Mouse (Mus musculus): ENCODE data around the gene Phf20.
"Not testable (repeated sequence)": the region's sequence is repeated elsewhere in the genome, so short reads cannot be mapped to it uniquely, and the experiment has no call there.

The Phf20 gene

GRCm38 (mm10) chr2:156199944-156200343 lies 3.7 kb downstream of the Phf20 start:
- DNase-seq (ENCODE audit: low spot score) = no peak

GRCm38 (mm10) chr2:156201486-156201885 lies 5.2 kb downstream of the Phf20 start:
- no peak for DNase-seq (ENCODE audit: low spot score)

DNA sequence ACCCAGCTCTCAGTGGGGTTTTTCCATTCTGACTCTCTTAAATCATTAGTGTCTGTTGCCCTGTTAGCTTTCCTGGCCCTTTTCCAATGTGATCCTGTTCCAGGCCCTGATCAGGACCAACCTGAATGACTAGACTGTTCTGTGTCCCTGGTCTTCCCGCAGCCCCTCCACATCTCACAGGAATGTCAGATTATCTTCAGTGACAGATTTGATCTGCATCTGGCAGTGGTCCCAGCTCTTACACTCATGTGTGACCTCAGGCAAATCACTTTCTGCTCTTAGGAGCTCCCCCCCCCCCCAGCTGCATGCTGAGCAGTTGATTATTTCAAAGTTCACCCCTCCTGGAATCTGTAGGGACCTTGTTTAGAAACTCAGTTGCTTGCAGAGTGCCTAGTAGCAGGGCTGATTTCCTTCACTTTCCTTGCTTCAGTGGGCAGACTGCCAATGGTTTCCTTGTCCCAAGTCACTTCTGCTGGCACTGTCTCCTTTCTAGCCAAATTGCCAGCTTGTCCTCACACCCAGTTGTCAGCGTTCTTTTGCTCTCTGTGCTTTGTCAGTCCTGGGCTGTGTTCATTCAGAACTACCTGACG lies 6.7 kb downstream of the Phf20 start:
- DNase-seq (ENCODE audit: low spot score) = no peak

GRCm38 (mm10) chr2:156203917-156204316 lies 7.7 kb downstream of the Phf20 start:
- DNase-seq (ENCODE audit: low spot score) = peak; percentile 46

GRCm38 (mm10) chr2:156217786-156218185 lies 21.5 kb downstream of the Phf20 start:
- no peak for DNase-seq (ENCODE audit: low spot score)

GRCm38 (mm10) chr2:156222100-156222499 lies 25.8 kb downstream of the Phf20 start:
- DNase-seq (ENCODE audit: low spot score) = no peak

GRCm38 (mm10) chr2:156224043-156224442 lies 27.8 kb downstream of the Phf20 start:
- DNase-seq (ENCODE audit: low spot score) = no peak

- no peak for DNase-seq (ENCODE audit: low spot score)
These were observed 31.4 kb downstream of the Phf20 start for GRCm38 (mm10) chr2:156227689-156228088.

DNA sequence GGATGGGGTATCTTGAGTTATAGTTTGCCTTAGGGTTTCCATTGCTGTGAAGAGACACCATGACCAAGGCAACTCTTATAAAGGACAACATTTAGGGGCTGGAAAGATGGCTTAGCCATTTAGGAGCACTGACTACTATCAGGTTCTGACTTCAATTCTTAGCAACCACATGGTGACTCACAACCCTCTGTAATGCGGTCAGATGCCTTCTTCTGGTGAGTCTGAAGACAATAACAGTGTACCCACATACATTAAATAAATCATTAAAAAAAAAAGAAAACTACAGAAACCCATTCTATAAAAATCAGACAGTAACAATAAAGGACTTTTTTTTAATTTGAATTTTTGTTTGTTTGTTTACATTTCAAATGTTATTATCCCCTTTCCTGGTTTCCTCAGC lies 32.9 kb downstream of the Phf20 start:
- DNase-seq (ENCODE audit: low spot score) = no peak

DNA sequence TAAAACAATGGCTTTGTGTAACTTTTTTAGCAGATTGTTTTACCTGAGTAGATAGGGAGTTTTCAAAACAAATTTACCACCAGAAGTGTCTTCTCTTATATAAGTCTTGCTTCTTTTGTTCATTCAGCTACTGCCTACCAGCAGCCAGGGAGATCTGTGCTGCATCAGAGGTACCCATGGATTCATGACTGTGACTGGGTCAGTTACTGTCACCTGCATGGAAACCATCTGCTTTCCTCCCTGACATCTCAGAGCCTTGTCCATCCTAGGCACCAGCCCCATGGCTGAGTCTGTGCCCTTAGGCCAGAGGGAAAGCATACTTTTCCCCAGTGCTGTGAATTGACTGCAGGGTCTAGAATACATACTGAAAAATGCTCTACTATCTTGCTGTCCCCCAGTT lies 35.1 kb downstream of the Phf20 start:
- DNase-seq (ENCODE audit: low spot score) = no peak

DNA sequence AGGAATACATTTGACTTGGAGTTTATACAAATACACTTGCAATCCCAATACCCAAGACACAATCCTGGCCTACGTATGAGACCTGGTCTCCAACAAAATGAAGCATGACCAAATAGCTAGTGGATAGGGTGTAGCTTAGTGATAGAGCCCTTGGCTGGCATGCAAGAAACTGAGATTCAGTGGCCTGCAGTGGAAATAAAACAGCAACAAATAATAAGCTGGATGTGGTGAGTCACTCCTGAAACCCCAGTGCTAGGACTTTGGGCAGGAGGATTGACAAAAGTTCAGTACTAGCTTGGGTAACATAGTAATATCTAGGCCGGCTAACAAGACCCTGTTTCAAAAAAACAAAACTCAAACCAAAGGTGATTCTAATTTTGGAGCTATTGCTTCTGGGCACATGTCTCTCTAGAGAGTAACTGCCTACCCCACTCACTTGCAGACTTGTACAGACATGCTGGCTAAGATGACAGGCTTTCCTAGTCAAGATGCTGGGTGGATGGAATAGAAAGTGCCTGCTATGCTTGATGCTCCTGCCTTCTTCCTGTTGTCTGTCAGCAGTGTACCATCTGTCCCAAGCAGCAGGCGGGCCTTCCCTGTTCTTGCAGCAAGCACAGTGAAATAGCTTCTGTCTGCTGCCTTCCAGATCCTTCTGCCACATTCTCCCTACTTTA lies 37.1 kb downstream of the Phf20 start:
- DNase-seq (ENCODE audit: low spot score) = no peak

DNA sequence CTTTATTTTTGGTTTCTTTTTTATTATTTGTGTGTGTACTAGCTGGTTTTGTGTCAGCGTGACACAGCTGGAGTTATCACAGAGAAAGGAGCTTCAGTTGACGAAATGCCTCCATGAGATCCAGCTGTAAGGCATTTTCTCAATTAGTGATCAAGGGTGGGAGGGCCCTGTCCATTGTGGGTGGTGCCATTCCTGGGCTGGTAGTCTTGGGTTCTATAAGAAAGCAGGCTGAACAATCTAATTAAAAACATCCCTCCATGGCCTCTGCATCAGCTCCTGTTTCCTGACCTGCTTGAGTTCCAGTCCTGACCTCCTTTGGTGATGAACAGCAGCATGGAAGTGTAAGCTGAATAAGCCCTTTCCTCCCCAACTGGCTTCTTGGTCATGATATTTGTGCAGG lies 37.8 kb downstream of the Phf20 start:
- not testable (repeated sequence) for DNase-seq (ENCODE audit: low spot score)

DNA sequence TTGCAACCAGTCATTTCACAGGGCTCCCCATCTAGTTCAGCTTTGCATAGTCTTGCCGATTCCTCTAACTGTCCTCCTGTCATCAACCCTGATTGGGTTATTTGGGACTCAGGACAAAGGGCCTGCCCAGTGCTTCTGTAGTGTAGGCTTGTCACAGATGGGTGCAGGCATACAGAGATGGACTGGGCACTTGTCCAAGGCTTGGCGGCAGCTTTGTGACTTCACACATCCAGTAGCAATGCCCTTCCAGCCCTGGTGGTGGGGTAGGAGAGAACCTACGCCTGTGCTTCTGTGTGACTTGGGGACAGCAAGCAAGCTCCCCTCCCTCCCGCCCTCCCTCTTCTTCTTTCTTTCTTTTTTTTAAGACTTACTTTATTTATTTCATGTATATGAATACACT lies 39.6 kb downstream of the Phf20 start:
- DNase-seq (ENCODE audit: low spot score) = no peak

DNA sequence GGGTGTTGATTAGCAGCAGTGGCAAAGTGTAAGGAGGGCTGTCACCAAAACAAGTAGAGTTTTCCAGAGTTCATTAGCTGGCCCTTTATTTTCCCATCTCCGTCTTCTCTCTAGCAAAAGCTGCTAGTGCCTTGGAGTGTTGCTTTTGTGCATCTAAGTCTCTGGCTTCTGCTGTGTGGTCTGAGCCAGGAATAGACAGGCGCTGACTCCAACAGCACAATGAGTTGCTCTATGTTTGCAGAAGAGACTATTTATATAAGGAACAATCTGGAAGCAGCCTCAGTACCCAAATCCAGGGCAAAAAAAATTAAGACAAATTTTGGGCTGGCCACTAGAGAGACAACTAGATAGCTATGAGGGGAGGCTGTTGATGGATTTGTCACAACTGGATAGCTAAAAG lies 45.4 kb downstream of the Phf20 start:
- DNase-seq (ENCODE audit: low spot score) = no peak

- DNase-seq (ENCODE audit: low spot score) = no peak
These were observed 46.7 kb downstream of the Phf20 start for GRCm38 (mm10) chr2:156243011-156243410.

DNA sequence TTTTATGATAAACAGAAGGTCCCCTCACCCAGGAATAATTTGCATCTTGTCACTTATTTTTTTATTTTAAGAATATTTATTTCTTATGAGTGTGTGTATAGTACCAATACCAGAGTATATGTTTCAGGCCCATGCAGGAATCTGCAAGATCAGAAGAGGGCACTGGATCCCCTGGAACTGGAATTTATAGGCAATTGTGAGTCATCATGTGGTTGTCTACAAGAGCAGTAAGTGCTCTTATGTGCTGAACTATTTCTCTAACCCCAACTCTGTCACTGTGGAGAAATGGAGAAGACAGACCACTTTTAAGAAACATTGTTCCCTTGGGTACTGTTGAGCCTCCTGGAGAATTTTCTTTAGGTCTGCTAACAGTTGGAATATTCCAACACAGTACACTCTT lies 51.3 kb downstream of the Phf20 start:
- DNase-seq (ENCODE audit: low spot score) = no peak

DNA sequence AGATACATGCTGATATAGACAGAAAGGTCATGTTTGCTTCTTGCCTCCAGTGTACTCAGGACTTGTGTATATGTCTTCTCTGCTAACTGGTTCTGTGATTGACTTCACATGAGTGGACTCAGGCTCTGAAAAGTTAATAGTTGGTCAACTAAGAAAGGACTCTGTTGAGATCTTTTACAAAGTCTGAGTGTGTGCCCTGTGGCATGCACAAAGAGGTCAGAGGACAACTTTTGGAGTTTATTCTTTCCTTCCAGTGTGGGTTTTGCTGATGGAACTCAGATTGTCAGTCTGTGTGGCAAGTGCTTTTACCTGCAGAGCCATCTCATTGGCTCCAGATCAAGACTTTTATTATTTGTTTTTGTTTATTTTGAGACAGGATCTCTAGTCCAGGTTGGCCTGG lies 54.5 kb downstream of the Phf20 start:
- DNase-seq (ENCODE audit: low spot score) = no peak

GRCm38 (mm10) chr2:156251291-156251690 lies 55.0 kb downstream of the Phf20 start:
- DNase-seq (ENCODE audit: low spot score) = no peak

DNA sequence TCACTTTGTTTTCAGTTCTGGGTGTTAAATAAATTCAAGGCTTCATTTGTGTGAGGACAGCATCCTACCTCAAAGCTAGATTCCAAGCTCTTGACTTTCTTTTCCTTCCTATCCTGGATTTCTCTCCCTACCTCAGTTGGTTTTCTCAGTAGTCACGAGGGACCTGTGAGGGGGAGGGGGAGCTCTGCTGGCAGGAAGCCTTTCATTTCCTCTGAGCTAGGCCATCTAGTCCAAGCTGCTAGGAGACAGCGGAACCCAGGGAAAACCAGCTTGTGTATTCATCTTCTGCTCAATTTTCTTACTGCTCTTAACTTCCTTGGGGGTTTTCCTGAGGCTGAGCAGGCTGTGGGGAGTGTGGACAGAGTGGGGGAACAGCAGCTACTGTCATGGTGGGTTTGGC lies 60.8 kb downstream of the Phf20 start:
- peak; percentile 52 for DNase-seq (ENCODE audit: low spot score)

DNA sequence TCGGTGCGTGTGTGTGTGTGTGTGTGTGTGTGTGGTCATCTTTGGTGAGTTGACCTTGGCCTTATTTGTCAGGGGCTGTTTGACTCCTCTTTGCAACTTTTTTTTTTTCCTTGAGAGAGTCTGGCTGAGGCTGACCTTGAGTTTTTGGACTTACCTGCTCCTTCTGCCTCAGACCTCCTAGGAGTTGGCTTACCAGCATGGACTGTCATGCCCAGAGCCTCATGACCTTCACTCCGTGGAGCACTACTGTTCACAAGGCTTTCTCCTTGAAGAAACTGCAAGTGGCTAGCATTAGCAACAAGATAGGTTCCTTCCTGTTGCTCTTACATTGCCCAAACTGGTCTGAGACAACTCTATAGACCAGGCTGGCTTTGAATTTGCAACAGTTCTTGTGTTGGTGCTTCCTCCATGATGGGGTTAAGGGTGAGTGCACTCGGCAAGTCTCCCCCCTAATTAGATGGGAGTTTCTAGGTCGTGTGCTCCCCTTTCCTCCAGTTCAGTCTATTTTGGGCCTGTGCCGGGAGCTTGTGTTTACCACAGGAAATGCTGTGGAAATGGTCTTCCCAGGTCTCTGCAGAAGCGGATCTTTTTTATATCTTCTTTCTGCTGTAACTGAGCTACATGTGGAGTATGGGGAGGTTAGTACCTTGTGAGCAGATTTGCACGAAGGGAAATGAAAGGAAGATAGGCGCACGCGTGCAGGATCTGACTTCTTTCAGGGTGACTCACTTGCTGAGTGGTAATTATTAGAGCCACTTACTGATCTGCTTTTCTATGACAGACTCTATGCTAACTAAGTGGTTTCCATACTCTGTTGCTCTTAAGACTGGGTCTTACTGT lies 61.9 kb downstream of the Phf20 start:
- no peak for DNase-seq (ENCODE audit: low spot score)

DNA sequence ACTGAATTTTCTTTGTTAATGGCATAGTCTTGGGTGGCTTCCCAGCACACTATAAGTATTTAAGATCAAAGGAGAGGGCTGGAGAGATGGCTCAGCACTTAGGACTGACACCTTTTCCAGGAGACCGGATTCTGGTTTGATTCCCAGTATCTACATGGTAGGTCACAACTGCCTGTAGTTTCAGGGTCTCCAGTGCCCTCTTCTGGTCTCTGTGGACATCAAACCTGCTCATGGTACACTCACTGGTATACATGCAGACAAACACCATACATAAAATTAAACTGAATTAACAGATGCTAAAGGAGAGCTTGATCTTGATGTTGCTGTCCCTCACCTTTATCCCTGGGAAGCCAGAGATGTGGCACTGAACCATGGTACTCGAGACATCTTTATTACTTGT lies 64.7 kb downstream of the Phf20 start:
- DNase-seq (ENCODE audit: low spot score) = no peak

DNA sequence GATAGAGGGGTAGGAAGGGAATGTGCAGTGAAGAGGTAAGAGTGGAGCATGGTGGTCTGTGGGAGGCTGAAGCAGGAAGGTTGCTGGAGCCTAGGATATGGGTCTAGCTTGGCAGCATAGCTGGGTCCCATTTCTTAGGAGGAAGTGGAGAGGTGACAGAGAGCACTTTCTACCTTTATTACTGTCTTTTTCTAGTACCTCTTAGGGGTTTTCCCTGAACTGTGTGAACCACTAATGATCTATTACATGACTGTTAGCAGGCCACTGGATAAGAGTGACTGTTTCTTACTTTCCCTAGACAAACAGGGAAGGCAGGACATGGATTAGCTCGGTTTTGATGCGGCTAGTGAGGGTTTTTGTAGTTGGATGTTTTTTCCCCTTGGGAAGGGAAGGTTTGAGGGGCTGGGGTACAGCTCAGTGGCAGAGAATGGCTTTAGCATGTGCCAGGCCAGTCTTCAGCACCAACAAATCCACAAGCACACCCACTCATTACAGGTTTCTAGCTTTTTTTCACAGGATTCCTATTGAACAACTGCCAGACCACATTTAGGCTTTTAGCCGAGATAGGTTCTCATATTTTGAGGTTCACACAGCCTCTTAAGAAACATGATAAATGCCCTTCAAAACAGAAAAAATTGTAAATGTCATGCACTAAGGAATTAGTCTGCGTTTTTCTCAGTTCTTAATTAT lies 67.1 kb downstream of the Phf20 start:
- DNase-seq (ENCODE audit: low spot score) = no peak

- DNase-seq (ENCODE audit: low spot score) = peak; percentile 59
These were observed 71.4 kb downstream of the Phf20 start for GRCm38 (mm10) chr2:156267636-156268035.

All from T-cell, adult 2 months (primary cell).